Mouse (Mus musculus) lung, postnatal 25 days (tissue): ENCODE data around the gene Vmn2r12.
A peak's percentile ranks its signal among the peaks of the same experiment; 100 is the strongest.
"Not testable (repeated sequence)": the region's sequence is repeated elsewhere in the genome, so short reads cannot be mapped to it uniquely, and the experiment has no call there.

Experiments used
- DNase-seq: peaks from one replicate; pipeline ENCODE4 v3.0.0; 2022; ENCODE audit warnings: low spot score

Vmn2r12 gene

DNA sequence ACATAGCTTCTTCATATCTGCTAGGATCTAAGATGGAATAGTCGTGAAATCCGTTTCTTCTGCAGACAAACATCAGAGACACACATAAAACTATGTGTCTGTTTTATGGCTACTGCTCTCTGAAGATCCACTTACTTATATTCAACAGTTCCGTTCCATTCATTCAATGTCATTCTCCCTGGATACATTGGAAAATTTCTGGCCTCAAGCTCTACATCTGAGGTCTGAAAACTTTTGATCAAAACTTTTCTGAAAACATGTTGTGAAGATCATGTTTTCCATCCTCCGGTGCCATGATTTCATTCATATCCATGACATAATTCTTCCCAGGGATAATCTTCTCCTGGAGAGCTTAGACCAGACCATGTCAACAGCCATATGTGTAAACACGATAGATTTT, at the start of gene Vmn2r12:
TSS of gene Vmn2r12 (minus strand) at position 101 of the 400 bp plus-strand sequence.
- not testable (repeated sequence) for DNase-seq

- no peak for DNase-seq
Measured at GRCm38 (mm10) chr5:109139546-109139945, 41.8 kb upstream of the Vmn2r12 start.

- DNase-seq = no peak
Measured at GRCm38 (mm10) chr5:109136731-109137130, 39.0 kb upstream of the Vmn2r12 start.

GRCm38 (mm10) chr5:109096482-109096881, 1.3 kb downstream of the Vmn2r12 start:
- not testable (repeated sequence) for DNase-seq

DNA sequence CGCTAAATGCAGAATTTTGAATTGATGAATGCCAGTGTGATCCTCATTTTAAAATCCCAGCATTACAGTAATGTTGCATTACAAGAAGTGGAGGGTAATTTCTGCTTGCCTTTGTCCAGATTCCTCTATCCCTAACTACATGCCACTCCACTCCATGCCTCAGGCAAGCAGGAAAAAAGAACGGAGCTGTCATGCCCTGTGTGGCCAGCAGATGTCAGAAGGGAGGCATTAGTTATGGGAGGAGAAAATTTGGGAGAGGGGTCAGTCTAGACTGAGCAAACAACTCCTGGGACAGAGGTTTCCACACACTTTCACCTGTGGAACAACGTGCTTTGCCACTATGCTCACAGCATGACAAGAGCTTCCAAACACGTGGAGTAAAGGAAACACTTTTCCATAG, 25.7 kb downstream of the Vmn2r12 start:
- not testable (repeated sequence) for DNase-seq

DNA sequence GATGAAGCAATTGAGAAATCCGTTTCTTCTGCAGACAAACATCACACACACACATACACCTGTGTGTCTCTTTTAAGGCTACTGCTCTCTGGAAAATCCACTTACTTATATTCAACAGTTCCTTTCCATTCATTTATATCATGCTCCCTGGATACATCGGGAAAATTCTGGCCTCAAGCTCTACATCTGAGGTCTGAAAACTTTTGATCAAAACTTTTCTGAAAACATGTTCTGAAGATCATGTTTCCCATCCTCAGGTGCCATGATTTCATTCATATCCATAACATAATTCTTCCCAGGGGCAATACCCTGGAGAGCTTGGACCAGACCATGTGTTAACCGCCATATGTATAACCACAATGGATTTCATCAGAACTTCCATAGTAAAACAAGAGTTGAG, 38.3 kb downstream of the Vmn2r12 start, which contains the start of gene Vmn2r11:
TSS of gene Vmn2r11 (minus strand) at position 101 of the 400 bp plus-strand sequence.
- DNase-seq = not testable (repeated sequence)

GRCm38 (mm10) chr5:109055286-109055685, 42.5 kb downstream of the Vmn2r12 start:
- DNase-seq = peak; percentile 5
